Mouse (Mus musculus): ENCODE data around the gene Cnpy1.

Cnpy1 gene

DNA sequence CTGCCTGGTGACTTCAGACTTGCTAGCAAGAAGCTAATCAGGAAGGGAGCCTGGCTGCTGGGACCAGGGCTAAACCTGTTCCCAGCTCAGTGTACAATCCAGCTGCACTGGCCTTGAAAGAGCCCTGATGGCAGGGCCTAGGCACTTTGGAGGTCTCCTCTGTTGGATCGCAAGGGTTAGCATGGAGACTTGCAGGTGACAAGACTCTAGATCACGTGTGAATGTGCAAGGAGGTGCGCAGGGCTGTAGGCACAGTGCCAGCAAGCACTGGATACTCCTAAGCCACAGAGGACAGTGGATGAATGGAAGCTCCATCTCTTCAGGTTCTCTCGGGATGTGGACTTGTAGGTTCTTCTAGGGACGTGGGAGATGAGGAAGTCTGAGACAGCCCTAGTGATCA is 6.7 kb downstream of the Cnpy1 start:
- DNase-seq = peak in 1 of 2 experiments; percentile 47

DNA sequence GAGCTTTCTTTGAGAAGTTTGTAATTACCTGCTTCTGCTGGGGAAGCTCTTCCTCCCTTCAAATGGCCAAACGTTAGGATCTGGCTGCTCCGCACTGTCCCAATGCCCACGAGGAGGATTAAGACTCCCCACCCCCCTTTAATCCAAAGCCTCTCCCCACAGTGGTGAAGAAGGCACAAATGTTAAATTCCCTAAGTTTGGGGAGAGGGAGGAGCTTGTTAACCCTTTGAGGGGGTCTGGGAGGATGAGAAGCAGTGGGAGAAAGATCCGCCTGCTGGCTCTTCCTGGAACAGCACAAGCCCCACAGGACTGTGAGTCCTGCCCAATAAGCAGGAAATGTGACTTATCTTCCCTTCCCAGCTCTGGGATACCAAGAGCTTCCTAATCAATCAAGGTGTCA is 7.5 kb downstream of the Cnpy1 start:
- peak; percentile 62 to 76 for DNase-seq

GRCm38 (mm10) chr5:28237715-28238114 is 7.9 kb downstream of the Cnpy1 start:
- peak; percentile 83 to 89 for DNase-seq

- peak; percentile 89 to 91 for DNase-seq
Measured at GRCm38 (mm10) chr5:28237055-28237454, 8.6 kb downstream of the Cnpy1 start.

- peak; percentile 51 to 57 for DNase-seq
Measured at GRCm38 (mm10) chr5:28236098-28236497, 9.5 kb downstream of the Cnpy1 start.

DNA sequence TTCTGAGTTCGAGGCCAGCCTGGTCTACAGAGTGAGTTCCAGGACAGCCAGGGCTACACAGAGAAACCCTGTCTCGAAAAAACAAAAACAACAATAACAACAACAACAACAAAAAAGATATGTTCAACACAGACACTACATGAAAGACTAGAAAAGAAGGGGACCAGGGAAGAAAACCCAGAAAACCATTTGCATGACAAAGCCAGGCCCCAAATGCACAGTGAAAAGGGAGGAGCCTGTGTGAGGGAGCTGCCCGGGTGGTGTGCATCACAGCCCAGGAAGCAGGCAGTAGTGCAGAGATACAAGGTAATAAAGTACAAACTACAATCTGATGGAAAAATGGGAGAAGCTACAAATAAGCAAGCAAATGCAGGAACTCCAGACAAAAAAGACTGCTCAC is 13.5 kb downstream of the Cnpy1 start:
- no peak for DNase-seq

DNA sequence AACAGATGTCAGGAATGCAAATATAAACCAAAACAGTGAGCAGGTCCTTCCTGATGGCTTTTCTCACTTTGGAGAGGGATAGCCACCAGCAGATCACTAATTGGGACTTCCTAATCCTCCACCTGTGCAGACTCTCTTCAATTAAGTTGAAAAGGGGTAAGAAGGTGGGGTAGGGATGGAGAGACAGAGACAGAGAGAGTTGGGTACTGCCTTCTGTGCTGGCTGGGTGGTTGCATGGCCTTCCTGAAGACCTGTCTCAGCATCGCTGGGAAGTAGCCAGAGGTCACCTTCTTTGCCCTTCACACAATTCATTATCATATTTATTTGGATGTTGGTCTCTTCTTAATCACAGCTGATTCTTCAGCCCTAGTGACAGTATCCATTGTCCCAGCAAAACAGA is 26.0 kb downstream of the Cnpy1 start:
- no peak for DNase-seq

DNA sequence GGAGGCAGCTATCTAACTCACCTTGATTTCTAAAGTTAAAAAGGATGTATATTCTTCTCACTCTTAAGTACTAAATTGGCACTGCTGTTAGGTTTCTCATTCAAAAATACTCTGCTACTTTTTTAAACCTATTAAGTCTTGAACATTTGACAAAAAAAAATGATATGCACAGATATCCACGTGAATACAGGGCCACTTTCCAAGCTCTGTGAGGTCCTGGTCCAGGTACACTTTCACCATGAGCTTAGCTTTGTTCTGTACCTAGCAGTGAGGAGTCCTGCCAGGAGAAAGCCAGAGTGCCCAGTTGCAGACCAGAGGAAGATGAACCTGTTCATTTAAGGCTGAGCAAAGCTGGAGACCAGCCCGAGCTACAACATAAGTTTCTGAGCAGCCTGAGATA is 32.2 kb downstream of the Cnpy1 start:
- no peak for DNase-seq

- peak in 1 of 2 experiments; percentile 40 for DNase-seq
Measured at GRCm38 (mm10) chr5:28211651-28212310, 33.8 kb downstream of the Cnpy1 start.

GRCm38 (mm10) chr5:28210591-28211550 is 34.7 kb downstream of the Cnpy1 start:
- peak in 1 of 2 experiments; percentile 57 for DNase-seq

- peak; percentile 65 to 77 for DNase-seq
Measured at GRCm38 (mm10) chr5:28209549-28210431, 35.8 kb downstream of the Cnpy1 start.

DNA sequence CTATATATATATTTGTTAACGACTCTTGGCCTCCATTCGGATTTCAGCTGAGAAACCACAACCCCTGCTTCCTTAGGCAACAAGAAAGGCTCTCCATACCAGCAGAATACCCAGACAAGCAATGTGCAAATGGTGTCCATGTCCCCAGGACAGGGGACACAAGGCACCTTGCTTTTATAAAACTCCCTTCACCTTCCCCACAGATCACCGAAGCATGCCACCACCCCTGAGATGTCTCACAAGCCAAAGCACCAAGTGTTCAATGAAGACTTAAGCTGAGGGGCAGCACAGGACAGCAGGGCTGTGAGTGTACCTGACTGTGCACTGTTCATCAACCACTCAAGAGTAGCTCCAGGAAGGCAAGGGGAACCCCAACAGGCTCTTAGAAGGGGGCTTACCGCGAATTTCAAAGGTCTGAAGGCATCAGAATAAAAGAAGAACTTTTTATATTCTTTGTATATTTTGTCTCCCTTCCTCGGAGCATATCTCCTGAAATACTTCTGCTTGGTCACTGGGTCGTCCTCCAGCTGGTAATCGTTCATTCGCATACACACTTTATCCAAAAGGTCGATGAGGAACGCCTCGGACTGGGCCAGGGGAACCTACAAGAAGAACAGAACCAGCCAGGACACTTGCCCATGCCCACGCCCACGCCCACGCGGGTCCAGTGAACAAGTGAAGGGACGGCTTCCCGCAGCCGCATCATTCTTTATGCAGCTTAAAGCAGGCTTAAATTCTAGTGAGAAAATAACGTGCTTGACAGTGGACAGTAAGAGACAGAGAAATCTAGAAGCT is 36.7 kb downstream of the Cnpy1 start:
- peak; percentile 60 for DNase-seq

DNA sequence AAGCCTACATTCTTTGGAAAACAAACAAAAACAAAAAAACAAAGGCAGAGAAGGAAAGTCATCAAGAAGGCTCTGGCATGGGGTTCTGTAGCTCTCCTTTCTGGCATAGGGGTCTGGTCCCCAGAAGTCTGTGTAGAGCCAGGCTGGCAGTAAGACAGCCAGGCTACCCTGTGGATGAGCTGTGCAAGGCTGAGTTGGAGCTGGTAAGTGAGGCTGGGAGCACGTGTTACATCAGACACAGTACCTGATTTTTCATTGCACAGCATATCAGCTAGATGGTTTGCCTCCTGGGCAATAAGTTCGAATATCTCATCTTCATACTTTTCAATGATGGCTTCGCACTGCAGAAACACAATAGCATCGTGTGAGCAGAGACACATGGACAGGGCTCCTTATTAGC is 38.6 kb downstream of the Cnpy1 start:
- peak in 1 of 2 experiments; percentile 44 for DNase-seq

GRCm38 (mm10) chr5:28206448-28206847 is 39.2 kb downstream of the Cnpy1 start:
- peak in 1 of 2 experiments; percentile 30 for DNase-seq

- no peak for DNase-seq
Measured at GRCm38 (mm10) chr5:28204678-28205077, 40.9 kb downstream of the Cnpy1 start.

DNA sequence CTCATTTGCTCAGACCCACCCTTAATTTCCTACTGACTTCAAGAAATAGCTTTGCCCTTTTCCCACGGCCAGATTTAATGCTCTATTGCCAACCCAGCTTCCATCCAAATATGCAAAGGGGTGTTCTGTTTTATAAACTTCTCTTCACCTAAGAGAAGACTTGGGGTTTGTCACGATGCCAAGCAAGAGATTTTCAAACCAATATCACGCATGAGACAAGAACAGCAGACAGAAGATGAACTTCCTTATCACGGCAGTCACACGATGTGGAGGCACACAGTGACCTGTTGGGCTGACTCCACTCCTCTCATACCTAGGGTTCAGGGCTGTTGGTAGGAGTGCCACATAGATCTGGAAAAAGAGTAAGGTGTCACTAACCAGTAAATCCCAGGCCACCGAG is 42.5 kb downstream of the Cnpy1 start:
- no peak for DNase-seq

- DNase-seq = no peak
Measured at GRCm38 (mm10) chr5:28199089-28199873, 46.3 kb downstream of the Cnpy1 start.

- DNase-seq = no peak
Measured at GRCm38 (mm10) chr5:28195473-28195872, 50.1 kb downstream of the Cnpy1 start.

GRCm38 (mm10) chr5:28192099-28192454 is 53.5 kb downstream of the Cnpy1 start:
- no peak for DNase-seq

- peak; percentile 74 to 77 for DNase-seq
Measured at GRCm38 (mm10) chr5:28191201-28192098, 54.2 kb downstream of the Cnpy1 start.

Data from cerebellum, postnatal 36 days (tissue).